Mouse (Mus musculus): ENCODE measurements at regions not wholly inside any gene's neighbourhood (a gene's known extent, or its start where the extent isn't known, plus 50 kb on each side); places are given as distances from the start of the nearest gene placed in this dataset.

DNA sequence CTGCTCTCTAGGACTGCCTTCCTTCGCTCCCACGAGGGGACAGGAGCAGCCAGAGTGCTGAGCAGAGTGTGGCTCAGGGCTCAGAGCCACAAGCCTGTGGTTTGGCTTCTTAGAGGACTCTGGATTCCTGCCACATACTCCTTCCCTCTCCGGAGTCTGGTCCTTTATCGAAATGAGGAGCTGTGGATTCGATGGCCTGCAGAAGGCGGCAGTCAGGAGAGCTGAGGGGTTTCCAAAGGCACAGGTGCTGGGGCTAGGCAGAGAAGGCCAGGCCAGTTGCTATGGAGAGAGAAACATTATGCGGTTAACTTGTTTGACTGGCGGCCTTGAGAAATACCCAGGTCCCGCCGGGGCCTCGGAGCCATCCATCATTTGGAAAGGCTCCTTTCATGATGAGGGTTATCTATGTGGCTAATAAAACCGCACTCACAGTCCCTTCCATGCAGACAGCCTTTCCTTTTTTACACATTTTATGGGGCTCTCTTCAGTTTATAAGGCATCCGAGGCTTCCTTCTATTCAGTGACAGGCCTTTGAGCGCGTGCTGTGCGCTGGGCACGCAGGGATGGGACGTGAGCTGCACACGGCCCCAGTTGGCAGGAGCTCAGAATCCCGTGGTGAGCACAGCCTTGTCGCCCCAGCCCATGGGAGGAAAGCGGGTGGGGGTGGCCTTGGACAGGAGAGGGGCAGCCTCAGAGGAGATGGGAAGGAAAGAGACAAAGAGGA is 61.2 kb upstream of the Gjb5 start:
- H3K4me1 ChIP-seq (replicated peaks; ENCODE audit: low read depth, low read length), result peaks cover 31% of the 10 kb centered on the region
- no peaks in the 10 kb centered on the region for H3K36me3 ChIP-seq (ENCODE audit: insufficient read depth, low read length)
- H3K4me3 ChIP-seq (replicated peaks; ENCODE audit: low read length), result peak overlapping the region; percentile 64
- TF ChIP-seq CTCF (conservative IDR thresholded peaks at IDR 0.05; ENCODE audit: low read length), result no peak
- peaks cover 35% of the 10 kb centered on the region for H3K27me3 ChIP-seq (ENCODE audit: insufficient read depth, low read length)
- no peaks in the 10 kb centered on the region for H3K9me3 ChIP-seq (ENCODE audit: low read length)

DNA sequence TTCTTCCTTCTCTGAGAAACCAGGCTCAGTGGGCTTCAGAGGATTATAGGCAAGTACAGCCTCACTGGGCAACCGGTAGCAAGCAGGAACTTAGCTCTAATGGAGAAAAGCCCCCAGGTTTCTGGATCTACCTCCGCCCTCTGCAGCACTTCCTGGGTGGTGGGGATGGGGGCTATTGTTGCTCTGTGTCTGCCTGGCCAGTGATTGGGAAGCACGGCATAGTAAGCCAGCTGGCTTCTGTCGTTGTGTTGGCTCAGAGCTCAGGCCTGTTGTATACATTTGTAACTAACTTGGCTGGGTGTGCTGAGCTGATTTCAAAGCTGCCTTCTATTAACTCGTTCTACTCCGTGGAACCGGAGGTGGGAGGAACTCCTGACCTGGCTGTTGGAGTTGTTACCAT is 58.9 kb upstream of the Gjb5 start:
- H3K4me3 ChIP-seq (replicated peaks; ENCODE audit: low read length), result no peak overlapping the region
- H3K9me3 ChIP-seq (ENCODE audit: low read length), result no peaks in the 10 kb centered on the region
- H3K36me3 ChIP-seq (ENCODE audit: insufficient read depth, low read length), result no peaks in the 10 kb centered on the region
- H3K4me1 ChIP-seq (replicated peaks; ENCODE audit: low read depth, low read length), result peaks cover 31% of the 10 kb centered on the region
- TF ChIP-seq CTCF (conservative IDR thresholded peaks at IDR 0.05; ENCODE audit: low read length) (no peak), POU5F1 (IDR thresholded peaks at IDR 0.05; ENCODE audit: borderline replicate concordance, low read length) (no peak), NANOG (IDR thresholded peaks at IDR 0.05; ENCODE audit: borderline replicate concordance, low read length) (no peak)
- peaks cover 25% of the 10 kb centered on the region for H3K27me3 ChIP-seq (ENCODE audit: insufficient read depth, low read length)

DNA sequence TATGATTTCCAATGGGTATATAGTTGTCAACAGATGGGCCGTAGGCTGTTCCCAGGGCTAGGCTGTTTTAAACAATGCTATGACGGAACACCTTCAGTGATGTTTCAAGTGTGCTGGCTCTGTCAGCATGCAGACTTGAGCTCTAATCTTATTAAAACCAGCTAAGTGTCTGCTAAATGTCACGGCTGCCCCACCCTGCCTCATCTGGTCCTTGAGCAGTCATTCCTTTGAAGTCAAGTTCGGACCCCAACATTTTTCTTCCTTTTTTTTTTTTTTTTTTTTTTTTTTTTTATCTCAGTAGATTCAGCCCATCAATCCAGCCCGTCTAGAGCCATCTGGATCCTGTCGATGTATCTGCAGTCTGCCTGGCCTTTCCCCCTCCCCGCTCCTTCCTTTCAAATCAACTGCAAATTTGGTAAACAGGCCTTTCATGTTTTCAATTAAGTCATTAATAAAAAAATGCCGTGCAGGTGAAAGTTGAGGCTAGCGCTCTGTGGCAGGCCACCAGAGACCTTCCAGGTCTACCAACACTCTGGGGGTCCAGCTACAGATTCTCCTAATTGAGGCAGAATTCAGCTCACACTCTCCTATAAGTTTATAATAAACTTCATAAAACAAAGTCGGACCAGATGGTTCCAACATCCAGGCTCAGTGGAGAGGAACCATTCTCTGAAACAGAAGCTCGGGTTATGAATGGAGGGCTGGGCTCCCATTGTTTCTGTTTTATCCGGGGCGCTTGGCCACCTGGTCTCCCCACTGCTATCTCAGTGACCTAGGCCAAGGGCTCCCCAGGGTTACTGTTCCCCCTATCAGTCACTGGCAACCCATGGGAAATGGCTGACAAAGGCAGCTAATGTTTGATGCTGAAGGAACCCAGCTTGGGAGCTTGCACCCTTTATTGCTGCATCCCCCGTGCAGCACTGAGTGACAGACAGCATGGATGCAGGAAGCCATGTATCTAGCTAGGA is 56.3 kb upstream of the Gjb5 start:
- Histone ChIP-seq H3K9me3 (ENCODE audit: low read length) (no peaks in the 10 kb centered on the region), H3K4me1 (replicated peaks; ENCODE audit: low read depth, low read length) (peaks cover 22% of the 10 kb centered on the region), H3K36me3 (ENCODE audit: insufficient read depth, low read length) (no peaks in the 10 kb centered on the region), H3K4me3 (replicated peaks; ENCODE audit: low read length) (no peak overlapping the region), H3K27me3 (ENCODE audit: insufficient read depth, low read length) (peaks cover 13% of the 10 kb centered on the region)
- TF ChIP-seq CTCF (conservative IDR thresholded peaks at IDR 0.05; ENCODE audit: low read length), result no peak
- no peak for TF ChIP-seq POU5F1 (IDR thresholded peaks at IDR 0.05; ENCODE audit: borderline replicate concordance, low read length)
- no peak for TF ChIP-seq NANOG (IDR thresholded peaks at IDR 0.05; ENCODE audit: borderline replicate concordance, low read length)
